Mouse (Mus musculus): ENCODE measurements around the gene Ppp1r12b.

DNA sequence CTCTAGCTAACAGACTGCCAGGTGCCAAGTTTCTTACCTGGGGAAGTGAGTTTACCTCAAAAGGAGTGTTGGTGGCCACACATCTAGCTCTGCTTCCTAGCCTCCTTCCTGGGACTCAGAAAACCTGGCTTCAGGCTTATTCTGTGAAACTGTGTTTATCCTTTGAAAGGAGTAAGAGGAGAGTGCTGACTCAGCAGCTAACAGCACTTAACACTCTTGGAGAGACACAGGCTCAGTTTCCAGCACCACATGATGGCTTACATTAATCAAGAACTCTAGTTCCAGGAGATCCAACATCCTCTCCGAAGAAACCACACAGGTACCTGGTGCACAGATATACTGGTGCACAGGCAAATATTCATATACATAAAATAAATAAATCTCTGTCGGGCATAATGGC lies 12.8 kb downstream of the Ppp1r12b start:
- TF ChIP-seq POLR2A (IDR thresholded peaks at IDR 0.05; ENCODE audit: insufficient read length, low read depth), result no peak
- no peak for TF ChIP-seq CEBPB (IDR thresholded peaks at IDR 0.05; ENCODE audit: insufficient read depth, poor library complexity, severe bottlenecking)
